Mouse (Mus musculus) lung, adult 18-20 months (tissue): Measurements from ENCODE around the gene Pik3r2.

Source experiments
- DNase-seq, 2 experiments: peaks; one replicate each; pipeline ENCODE4 v3.0.0; 2022; ENCODE audit warnings: mixed read lengths in 2 of 2

The Pik3r2 gene

DNA sequence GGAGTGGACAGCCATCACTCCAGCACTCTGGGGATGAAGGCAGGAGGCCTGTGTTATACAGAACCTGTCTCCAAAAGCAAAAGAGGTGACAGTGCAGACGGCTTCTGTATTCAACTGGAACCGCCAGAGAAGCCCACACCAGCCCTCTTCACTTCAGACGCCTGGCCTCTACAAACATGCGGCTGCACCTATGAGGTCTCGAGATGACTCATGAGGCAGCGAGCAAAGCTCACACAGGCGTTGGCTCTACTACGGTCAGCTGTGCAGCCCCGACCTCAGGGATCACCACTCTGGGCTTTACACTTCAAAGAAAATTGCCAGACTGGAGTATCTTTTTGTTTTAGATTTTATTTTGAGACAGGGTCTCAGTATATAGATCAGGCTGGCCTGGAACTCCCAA, 3.6 kb downstream of the Pik3r2 start:
- no peak for DNase-seq

DNA sequence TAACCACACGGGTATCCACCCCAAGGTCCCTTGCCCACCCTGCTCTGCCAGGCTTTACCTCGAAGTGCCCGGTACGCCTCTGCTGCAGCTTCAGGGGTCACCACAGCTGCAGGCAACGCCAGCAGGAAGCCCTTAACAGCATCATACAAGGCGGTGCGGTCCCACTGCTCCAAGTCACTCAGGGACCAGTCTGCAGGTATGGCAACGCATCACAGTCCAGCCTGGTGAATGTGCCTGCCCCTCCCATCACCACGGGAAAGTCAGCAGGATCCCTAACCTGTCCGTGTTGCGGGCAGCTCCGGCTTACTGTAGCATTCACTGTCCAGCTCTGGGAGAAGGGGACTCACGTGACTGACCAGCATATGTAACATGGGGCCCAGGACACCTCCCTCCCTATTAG, 4.4 kb downstream of the Pik3r2 start:
- no peak for DNase-seq

DNA sequence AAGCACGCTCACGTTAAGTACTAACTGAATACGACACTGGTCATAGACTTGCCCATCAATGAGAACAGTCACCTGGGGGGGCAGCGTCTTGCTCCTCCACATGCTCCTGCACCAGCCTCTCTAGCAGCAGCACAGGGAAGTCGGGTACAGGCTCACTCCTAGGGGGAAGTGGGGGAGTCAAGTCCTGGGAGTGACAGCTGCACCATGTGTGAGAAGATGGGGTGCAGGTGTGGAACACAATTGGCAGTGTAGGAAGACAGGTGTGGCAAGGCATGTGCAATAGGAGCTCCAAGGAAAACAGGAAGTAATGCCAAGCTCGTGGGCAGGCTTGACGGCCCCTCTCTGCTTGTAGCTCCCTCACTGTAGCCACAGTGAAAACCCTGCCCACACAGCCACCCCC, 5.3 kb downstream of the Pik3r2 start:
- no peak for DNase-seq

DNA sequence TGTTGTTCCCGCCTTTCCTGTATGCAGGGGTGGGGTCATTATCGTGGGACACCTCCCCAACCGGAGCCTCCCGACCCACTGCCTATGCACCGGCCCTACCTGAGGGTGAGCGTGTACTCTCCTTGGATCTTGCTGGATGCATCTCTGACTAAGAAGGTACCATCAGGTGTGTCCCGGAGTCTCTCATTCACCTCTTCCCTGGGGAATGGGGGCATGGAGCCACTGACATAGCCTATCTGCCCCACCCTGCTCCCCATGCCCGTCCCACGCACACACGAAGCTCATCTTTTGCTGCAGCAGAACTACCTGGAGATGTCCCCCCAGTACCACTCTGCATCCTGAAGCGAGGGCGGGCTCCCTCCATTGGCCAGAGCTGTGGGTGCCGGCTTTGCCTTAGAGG, 5.8 kb downstream of the Pik3r2 start:
- no peak for DNase-seq

DNA sequence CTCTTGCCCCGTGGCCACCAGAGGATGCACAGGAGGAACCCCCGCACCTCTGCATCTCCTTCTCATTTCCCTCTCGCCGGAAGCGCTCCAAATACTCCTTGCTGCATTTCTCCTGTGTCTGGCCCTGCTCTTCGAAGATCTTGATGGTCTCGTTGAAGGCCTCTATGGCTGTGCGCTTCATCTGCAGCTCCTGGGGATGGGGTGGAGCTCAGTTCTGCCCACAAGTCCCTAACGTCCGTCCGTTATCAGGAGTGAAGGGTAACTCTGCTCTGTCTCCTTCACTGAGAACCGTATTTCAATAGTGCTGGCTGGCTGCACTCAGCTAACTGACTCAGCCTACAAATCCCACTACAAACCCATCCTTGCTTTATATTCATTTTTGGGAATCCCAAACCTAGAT, 6.7 kb downstream of the Pik3r2 start:
- DNase-seq, result no peak

DNA sequence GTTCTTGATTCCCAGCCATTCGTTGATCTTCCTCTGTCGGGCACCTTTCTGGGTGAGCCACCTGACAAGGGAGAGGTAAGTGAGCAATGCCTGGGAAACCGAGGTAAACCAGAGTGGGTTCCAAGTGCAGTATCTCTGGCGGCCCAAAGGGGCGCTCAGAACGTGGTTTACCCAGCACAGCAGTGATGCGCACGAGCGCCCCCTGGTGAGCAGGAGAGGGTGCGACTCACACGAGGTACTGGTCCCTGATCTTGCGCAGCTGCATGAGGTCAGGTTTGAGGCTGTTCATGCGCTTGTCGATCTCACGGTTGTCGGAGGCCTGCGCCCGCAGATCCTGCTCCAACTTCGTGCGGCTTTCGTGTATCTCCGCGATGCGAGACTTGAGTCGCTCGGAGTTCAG, 7.2 kb downstream of the Pik3r2 start:
- peak; percentile 92 to 95 for DNase-seq

DNA sequence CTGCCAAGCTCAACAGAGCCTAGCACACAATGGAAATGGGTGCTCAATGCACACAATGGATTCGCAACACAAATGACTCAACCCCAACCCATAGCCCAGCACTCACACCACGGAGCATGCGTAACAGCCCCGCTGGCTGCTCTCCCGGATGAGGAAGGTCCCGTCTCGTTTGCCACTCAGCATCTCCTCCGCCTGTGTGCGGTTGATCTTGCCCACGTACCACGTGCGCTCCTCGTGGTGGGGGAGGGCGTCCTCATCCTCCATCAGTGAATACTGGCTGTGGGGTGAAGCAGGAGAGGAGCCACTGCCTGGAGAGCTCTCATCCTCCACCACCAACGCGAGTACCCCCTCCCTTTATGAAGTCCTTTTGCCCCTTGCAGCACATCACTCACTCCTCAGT, 7.6 kb downstream of the Pik3r2 start:
- DNase-seq, result peak; percentile 54 to 67

DNA sequence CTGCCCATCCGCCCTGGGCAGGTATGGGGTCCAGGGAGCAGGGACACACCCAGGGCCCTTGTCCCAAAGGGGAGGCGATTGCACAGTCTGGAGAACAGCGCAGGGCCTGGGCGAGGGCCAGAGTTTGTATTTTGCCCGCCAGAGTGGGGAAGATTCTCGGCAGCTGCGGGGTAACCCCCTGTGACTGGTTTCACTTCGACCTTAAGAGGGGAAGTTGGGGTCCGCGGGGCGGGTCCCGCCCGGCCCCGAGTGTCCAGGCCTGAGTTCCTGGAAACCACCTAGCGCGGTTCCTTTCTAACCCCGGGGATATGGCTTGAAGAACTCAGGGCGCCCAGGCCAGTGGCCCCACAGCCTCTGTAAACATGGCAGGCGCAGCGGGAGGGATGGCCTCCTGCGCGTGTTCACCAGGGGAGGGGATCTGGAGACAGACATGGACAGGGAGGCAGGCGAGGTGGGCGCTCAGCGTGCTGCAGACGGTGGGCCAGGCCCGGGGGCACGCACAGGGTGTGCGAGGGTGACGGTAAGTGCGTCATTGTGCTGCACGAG, 8.2 kb downstream of the Pik3r2 start:
- DNase-seq, result peak in 1 of 2 experiments; percentile 72

DNA sequence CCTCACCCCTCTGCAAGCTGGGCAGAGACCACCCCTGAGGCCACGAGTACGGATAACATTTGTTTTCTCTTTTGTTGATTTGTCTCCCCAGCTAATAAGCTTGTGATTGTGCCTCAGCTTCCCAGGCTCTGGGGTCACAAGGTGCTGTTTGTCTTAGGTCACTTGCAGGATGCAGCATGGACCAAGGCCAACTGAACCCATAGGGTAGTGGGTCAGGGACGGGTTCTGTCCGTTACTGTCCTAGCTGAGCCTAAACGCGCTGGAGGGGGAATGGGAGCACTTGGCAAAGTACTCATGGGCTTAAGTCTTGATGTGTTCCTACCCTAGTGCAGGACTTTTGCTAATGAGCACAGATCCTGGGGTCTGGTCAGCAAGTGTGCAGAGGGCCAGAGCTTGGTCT, 9.0 kb downstream of the Pik3r2 start:
- no peak for DNase-seq

DNA sequence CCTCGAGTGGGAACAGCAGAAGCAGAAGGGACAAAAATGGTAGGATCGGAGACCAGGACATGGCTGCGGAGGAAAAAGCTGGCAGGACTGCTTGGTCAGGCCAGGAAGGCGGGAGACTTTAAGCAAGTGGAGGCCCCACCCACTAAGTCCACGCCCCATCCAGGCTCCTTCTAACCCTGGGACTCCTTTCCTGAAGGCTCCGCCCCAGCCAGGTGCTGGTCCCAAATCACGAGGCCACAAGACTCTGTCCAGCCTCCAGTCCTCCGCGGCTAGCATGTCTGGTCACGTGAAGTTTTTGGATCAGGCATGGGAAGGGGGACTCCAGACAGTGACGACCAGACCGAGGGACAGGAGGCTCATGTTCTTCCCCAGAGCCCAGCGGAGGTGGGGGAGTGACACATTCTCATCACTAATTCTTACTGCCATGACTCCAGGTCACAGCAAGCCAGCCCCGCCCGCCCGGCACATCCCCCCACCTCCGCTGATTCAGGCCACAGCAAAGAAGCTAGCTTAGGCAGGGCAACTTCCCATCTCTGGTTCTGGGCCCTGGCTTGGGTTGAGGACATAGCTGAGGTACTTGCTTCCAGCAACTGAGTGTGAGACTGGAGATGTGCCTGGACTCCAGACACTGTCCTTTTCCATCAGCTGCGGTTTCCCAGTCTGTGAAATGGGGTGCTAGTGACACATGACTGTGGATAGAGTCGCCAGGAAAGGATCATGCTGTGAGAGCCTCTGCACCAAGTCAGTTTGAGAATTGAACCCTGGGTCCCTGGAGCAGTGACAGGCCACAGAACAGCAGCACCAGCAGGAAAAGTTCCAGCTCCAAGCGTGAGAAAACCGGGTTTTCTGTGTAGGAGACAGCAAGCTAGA, 9.7 kb downstream of the Pik3r2 start:
- DNase-seq, result peak; percentile 93 to 95

DNA sequence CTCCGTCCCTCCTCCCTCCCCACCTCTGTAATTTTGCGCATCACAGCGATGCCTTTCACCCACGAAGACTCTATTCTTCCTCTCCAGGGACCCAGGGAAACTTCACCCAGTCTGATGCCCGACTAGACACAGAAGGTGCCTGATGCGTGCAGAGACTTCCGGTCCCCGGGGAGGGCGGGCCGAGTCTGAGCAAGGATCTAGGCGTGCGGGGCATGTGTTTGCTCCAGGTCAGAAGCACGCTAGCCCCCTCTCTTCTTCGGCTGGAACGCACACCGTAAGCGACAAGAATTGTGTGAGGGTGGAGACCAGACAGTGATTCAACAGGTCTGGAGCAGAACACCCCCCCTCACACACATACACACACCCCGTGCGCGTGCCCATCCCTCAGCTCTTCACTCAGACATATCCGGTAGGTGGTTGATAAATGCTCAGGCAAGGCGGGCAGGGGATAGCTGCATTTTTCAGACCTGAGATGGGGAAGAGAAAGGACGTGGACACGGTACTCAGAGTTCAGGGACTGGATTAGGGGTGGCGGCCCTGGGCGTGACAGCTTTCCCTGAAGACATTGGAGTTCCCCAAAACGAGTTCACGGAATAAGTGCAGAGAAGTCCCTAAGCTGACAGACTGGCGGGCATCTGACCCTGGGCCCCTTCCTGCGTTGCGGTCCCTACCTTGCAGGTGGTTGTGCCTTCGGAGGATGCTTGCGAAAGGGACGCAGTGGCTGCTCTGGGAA, 10.5 kb downstream of the Pik3r2 start:
- peak in 1 of 2 experiments; percentile 71 for DNase-seq

DNA sequence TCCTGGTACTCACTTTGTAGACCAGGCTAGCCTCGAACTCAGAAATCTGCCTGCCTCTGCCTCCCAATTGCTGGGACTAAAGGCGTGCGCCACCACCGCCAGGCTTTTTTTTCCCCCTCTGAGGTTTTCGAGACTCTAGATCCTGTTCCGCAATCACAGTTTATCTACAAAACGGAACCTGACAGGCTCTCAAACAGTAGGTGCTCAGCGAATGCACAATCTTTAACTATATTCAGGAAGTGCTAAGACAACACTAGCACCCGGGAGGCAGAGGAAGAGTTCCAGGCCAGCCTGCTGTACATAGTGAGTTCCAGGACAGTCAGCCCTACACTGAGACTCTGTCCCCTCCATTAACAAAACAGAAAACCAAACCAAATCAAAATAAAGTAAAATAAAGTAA, 11.2 kb downstream of the Pik3r2 start:
- no peak for DNase-seq

DNA sequence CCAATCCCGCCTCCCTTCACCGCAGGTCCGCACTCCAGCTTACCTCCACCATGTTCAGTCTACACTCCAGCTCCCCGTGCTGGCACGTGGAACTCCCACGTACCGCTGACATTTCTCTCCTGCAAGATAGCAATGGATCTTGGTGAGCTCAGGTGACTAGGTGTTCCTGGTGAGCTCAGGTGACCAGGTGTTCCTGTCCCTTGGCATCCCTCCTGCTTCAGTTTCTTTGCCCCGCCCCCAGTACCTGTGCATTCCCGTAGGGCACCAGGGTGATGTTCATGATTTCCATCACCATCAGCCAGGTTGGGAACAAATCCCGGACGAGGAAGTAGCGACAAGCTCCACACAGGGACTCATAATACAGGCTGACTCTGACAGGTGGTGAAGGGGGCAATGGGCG, 11.8 kb downstream of the Pik3r2 start:
- DNase-seq, result no peak

DNA sequence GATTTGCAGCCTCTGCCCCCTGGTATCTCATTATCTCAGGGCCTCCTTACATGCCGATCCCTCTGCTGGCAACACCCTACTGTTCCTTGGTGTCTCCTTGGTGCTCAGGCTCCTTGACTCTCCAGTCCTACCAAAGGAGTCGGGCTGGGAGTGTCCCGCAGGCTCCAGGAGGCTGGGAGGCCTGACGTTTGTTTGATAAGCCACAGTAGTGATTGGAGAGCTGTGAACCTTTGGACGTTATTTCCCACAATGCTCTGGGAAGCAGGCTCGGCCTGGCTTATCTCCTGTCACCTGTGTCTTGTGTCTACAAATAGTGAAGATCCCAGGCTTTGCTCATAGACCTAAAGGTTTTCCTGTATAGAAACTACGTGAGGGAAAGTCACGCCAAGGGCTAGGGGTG, 12.5 kb downstream of the Pik3r2 start:
- DNase-seq, result no peak

DNA sequence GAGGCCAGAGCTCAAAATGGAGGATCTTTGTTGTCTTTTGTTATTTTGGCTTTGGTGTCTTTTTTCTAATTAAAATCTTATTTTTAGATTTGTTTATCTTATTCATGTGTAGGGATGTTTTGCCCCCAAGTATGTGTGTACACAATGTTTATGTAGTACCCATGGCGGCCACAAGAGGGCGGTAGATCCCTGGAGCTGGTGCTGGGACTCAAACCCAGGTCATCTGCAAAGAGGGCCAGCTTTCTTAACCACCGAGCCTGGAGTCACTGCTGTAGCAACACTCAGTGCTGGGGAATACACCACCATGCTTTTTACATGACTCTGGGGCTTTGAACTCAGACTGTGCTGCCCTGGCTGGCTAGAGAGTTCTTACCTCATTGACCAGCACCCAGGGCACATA, 13.2 kb downstream of the Pik3r2 start:
- DNase-seq, result no peak

DNA sequence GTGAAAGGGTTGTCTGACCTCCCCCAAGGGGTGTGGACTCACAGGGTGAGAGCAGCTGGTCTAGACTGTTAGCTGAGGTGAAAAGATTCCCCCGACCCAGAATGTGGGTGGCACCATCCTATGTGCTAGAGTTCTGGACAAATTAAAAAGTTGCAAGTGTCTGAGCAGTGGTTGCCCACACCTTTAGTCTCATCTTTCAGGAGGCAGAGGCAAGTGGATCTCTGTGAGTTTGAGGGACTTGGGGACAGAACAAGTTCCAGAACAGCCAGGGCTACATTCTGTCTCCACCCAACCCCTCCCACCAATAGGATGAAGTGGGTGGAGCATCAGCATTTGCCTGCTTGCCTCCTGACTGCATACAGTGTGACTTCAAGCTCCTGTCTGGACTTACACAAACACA, 14.4 kb downstream of the Pik3r2 start:
- DNase-seq, result no peak

DNA sequence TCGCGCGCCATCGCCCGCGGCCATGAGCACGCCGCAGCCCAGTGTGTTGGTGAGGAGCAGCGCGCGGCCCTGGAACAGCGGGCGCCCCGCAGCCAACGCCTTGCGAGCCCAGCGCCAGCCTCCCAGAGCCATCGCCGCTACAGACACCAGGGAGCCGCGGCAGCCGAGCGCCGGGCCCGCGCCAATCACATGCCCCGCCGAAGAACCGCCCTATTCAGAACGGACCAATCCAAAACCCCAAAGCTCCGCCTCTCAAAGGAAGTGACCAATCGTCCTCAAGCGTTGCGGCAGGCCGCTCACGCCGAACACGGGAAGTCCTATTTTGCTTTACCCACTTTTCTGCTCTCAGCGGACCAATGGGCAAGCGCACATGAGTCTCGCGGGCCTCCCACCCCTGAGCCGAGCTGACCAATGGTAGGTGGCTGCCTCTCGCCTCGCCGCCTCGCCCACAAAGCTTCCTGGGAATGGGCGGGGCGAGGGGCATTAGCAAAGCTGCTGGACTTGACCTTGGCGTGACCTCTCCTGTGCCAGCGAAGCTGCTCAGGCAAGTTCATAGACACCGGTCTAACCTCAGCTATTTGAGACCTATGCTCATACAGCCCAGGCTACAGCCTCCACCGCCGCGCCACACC, 15.6 kb downstream of the Pik3r2 start, which contains the start of gene Mpv17l2:
Gene Mpv17l2 (minus strand): TSS at position 172 of the 632 bp plus-strand sequence.
- peak; percentile 99 for DNase-seq

DNA sequence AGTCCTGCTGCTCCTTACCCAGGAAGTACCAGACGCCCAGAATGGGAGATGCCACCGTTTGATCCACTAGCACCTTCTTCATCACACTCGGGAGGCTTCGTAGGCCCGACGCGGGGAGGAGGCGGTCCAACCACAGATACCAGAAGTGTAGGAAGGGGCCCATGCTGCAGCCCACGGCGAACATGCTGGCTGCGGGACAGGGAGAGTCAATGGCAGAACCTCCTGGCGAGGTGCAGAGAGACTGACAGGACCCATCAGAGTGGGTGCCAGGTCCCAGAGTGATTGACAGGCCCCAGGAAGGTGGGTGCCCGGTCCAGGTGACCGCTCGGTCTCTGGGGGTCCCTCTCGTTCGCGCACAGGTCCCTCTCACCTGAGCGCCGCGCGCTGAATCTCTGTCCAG, 16.2 kb downstream of the Pik3r2 start:
- DNase-seq, result no peak

DNA sequence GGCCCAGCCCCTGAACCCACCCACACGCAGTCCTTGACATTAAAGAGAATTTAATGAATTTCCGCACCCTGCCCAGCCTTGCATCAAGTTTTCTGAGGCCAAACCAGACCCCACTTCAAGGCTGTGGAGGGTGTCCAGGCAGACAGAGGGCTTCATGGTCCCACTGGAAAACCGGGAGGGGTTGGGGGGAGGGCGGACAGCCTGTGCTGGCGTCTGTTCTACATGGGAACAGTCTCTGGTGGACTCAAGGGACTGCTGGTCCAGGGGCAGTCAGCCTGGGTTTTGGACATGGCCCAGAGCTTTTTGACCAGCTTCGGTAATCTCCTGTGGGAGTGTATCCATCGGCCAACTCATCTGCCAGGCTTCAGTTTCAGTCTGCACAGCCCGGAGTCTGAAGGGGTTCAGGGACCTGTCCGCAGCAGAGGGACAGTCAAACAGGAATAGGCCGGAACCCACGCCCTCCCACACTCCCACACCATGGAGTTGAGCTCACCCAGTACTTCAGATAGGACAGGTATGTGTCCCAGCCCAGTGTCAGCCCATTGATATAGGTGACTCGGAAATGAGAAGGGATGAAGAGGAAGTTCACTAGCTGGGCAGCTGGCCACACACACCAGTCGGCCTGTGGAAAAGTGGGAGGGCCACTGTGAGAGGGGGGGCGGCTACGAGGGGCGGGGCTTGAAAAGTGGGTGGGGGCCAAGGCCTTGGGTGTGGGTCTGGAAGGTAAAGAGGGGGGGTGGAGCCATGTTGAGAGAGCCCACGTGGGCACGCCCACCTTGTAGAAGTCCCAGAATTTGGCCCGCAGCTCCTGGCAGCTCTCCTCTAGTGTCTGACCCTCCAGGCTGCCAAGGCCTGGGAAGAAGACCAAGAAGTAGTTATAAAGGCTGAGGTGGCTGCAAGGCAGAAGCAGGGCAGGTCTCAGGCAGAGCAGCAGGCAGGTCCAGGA, 17.6 kb downstream of the Pik3r2 start:
- peak; percentile 77 to 82 for DNase-seq

DNA sequence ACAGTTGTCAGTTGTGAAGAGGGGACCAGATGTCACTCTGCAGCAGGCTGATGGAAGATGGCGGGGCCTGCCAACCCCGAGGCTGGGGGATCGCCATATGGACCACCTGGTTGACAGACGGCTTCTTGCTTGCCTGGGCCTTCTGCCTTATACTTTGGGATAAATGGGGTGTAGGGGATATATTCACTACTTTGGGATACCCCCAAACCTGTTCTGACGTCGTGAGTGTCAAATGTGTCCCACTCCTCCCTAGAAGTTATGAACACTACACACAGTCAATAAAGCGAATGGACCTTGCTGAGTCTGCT, 18.3 kb downstream of the Pik3r2 start:
- DNase-seq, result no peak

DNA sequence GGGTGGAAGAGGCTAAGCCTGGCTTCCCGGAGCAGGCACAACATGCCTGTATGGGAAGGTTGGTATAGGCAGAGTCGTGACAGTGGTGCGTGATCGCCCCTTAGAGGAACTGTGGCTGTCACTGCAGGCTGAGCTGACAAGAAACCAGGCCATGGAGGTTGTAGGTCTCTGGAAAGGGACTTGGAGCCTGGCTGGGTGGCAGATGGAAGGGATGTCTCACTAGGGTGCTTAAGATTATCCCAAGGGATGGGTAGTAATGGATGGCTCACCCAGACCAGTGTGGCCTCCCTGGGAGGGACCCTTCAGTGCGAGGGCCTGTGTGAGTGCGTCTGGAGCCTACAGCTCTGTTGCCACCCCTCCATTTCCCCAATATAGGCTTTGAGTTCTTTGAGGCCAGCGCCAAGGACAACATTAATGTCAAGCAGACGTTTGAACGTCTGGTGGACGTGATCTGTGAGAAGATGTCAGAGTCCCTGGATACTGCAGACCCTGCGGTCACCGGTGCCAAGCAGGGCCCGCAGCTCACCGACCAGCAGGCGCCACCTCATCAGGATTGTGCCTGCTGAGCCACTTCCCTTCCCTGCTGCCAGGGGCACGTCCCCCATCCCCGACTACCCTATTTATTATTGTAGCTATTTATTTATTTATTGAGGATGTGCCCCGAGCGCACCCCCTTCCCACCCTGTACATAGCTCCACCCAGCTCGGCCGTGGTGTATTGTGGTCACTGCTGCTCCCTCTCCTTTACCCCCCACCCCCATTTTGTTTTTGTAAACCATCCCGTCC, 18.8 kb downstream of the Pik3r2 start:
- no peak for DNase-seq
